Mouse (Mus musculus) liver, embryonic 16.5 days (tissue): ENCODE measurements around the gene Nags. TPM values are rescaled to one million over a fixed set of nuclear protein-coding genes. Genes with fewer than 3 reads are reported as not detected.

Experiments used
- ATAC-seq: fragments of 200-750 bp; cut with Nextera tagmentation; 2 replicates; pipeline ENCODE4 v1.8.0; 2017; ENCODE audit warnings: low read depth, mild to moderate bottlenecking, moderate number of reproducible peaks, moderate library complexity
- H3K27ac ChIP-seq: fragments of 300-500 bp; sonication (generic); 2 replicates; pipeline ENCODE4 v1.5.1; 2014; ENCODE audit warnings: mild to moderate bottlenecking, low read length
- H3K27me3 ChIP-seq: fragments of 300-500 bp; sonication (generic); 2 replicates; pipeline ENCODE4 v1.6.1; 2014; ENCODE audit warnings: low read depth, low read length, mixed read lengths; ENCODE audit not compliant: control insufficient read depth, insufficient read depth
- H3K36me3 ChIP-seq: fragments of 300-500 bp; sonication (generic); 2 replicates; pipeline ENCODE4 v1.6.1; 2014; ENCODE audit warnings: mild to moderate bottlenecking; ENCODE audit not compliant: control insufficient read depth, insufficient read depth
- H3K4me1 ChIP-seq: fragments of 300-500 bp; sonication (generic); 2 replicates; pipeline ENCODE4 v1.6.1; 2014; ENCODE audit warnings: low read depth, low read length, mixed read lengths; ENCODE audit not compliant: control insufficient read depth
- H3K4me2 ChIP-seq: fragments of 300-500 bp; sonication (generic); 2 replicates; pipeline ENCODE4 v1.6.1; 2014; ENCODE audit warnings: low read depth, low read length, mixed read lengths
- H3K4me3 ChIP-seq: fragments of 300-500 bp; sonication (generic); 2 replicates; pipeline ENCODE4 v1.5.1; 2014; ENCODE audit warnings: low read depth, mild to moderate bottlenecking, low read length
- H3K9ac ChIP-seq: fragments of 300-500 bp; sonication (generic); 2 replicates; pipeline ENCODE4 v1.6.1; 2014; ENCODE audit warnings: low read depth, low read length
- H3K9me3 ChIP-seq: fragments of 300-500 bp; sonication (generic); replicated peaks from 2 replicates; pipeline ENCODE4 v1.6.1; 2016; ENCODE audit warnings: low read length; ENCODE audit not compliant: control insufficient read depth
- WGBS: fragments of 180-500 bp; shearing (Covaris S2); extraction: QIAGEN DNeasy Blood & Tissue Kit; methylation state at CpG from one replicate; pipeline ENCODE4 v1.1.7; 2014; ENCODE audit not compliant: insufficient replicate concordance; 5-methylcytosine and 5-hydroxymethylcytosine counted together
- polyA plus RNA-seq: library from polyadenylated mRNA; unstranded; fragments of >200 nt; fragmentation: Nextera tagmentation; extraction: Ambion mirVana; gene quantifications from 2 replicates; pipeline ENCODE4 v1.2.1, GENCODE M21; 2015

Gene Nags
- polyA plus RNA-seq, 1 experiment from 2014 or later, result 19.0 TPM

- Histone ChIP-seq H3K9ac (no peak overlapping the region), H3K27ac (no peak overlapping the region), H3K4me3 (no peak overlapping the region), H3K27me3 (no peaks in the 10 kb centered on the region), H3K36me3 (peaks cover 11% of the 10 kb centered on the region), H3K4me2 (no peak overlapping the region), H3K9me3 (no peaks in the 10 kb centered on the region), H3K4me1 (peaks cover 13% of the 10 kb centered on the region)
- WGBS, result 63% methylated on average over 5 of the region's 5 CpGs
- 0 out of 2 replicates have a peak, but pooled peaks have one; percentile 41 for ATAC-seq
These were observed 23.4 kb downstream of the Nags start for GRCm38 (mm10) chr11:102168689-102169088.

GRCm38 (mm10) chr11:102179836-102180235 lies 34.5 kb downstream of the Nags start:
- H3K27ac ChIP-seq, result no peak overlapping the region
- no peak for ATAC-seq
- H3K9ac ChIP-seq, result no peak overlapping the region
- peaks cover 11% of the 10 kb centered on the region for H3K4me1 ChIP-seq
- no peaks in the 10 kb centered on the region for H3K27me3 ChIP-seq
- H3K4me3 ChIP-seq, result no peak overlapping the region
- no peaks in the 10 kb centered on the region for H3K9me3 ChIP-seq
- no peak overlapping the region for H3K4me2 ChIP-seq
- H3K36me3 ChIP-seq, result peaks cover 11% of the 10 kb centered on the region

GRCm38 (mm10) chr11:102184253-102184645 lies 38.9 kb downstream of the Nags start:
- Histone ChIP-seq H3K4me3 (peak overlapping the region; percentile 91), H3K27ac (peak overlapping the region; percentile 90), H3K9ac (peak overlapping the region; percentile 94), H3K4me1 (peaks cover 17% of the 10 kb centered on the region), H3K27me3 (no peaks in the 10 kb centered on the region), H3K9me3 (no peaks in the 10 kb centered on the region), H3K4me2 (peak overlapping the region; percentile 86), H3K36me3 (peaks cover 10% of the 10 kb centered on the region)
- no peak for ATAC-seq
- 5% methylated on average over 7 of the region's 7 CpGs for WGBS

DNA sequence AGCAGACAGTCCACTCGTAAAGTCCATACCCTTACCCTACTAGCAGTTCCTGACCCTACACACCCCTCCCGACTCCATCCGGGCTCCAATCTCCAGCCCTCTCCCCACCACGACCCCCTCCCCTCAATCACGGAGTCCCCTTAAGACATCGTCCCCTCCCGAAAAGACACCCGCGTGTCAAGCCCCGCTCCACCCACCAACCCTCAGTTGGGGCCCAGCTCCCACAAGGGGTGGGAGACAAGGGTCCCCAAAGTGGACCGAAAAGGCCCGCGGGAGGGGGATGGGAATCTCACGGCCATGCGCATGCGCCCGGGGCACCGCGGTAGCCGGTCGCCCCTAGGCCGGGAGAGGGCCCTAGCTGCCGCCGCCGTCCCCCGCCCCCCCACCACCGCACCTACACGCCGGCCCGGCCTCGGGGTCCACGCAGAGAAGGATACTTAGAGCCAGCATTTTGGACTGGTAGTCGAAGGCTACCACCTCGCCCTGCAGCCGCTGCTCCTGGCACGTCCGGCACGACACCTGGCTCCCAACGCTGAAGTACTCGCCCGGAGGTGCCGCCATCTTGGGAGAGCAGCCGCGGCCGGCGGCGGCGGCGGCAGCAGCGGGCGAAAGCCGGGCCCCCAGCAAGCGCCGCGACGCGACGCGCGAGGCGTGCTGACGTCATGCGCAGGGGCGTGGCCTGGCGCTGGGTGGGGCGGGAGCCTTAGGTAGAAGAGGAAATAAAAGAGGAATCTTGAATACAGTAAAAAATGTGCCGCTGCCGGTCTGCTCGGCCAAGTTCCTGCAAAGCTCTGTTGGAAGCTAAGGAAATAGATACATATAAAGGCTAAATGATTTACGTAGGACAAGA lies 39.6 kb downstream of the Nags start, which contains the start of gene Lsm12:
TSS of gene Lsm12 (minus strand) at position 651 of the 850 bp plus-strand sequence.
- peaks cover 8% of the 10 kb centered on the region; the same call in 1 of the 2 replicates for H3K36me3 ChIP-seq
- under 1% methylated on average over 70 of the region's 70 CpGs for WGBS
- H3K27ac ChIP-seq, result peak within 1 kb of the TSS; percentile 90
- H3K4me3 ChIP-seq, result peak within 1 kb of the TSS; percentile 91
- H3K9ac ChIP-seq, result peak within 1 kb of the TSS; percentile 94
- peak within 1 kb of the TSS; percentile 86 for H3K4me2 ChIP-seq
- H3K27me3 ChIP-seq, result no peaks in the 10 kb centered on the region
- ATAC-seq, result peak; percentile 86
- peaks cover 23% of the 10 kb centered on the region for H3K4me1 ChIP-seq
- H3K9me3 ChIP-seq, result no peaks in the 10 kb centered on the region

- peaks cover 8% of the 10 kb centered on the region; the same call in 1 of the 2 replicates for H3K36me3 ChIP-seq
- WGBS, result 42% methylated on average over 3 of the region's 3 CpGs
- ATAC-seq, result no peak
- H3K9me3 ChIP-seq, result no peaks in the 10 kb centered on the region
- H3K4me2 ChIP-seq, result peak overlapping the region; percentile 86
- H3K27me3 ChIP-seq, result no peaks in the 10 kb centered on the region
- no peak overlapping the region for H3K27ac ChIP-seq
- H3K4me1 ChIP-seq, result peaks cover 31% of the 10 kb centered on the region
- H3K4me3 ChIP-seq, result peak overlapping the region; percentile 91
- H3K9ac ChIP-seq, result no peak overlapping the region
These were observed 40.4 kb downstream of the Nags start for GRCm38 (mm10) chr11:102185677-102186076.

- no peaks in the 10 kb centered on the region for H3K9me3 ChIP-seq
- H3K36me3 ChIP-seq, result peaks cover 6% of the 10 kb centered on the region; the same call in 1 of the 2 replicates
- H3K9ac ChIP-seq, result no peak overlapping the region
- H3K4me3 ChIP-seq, result no peak overlapping the region
- H3K4me2 ChIP-seq, result no peak overlapping the region
- 61% methylated on average over 1 of the region's 1 CpGs for WGBS
- no peak overlapping the region for H3K27ac ChIP-seq
- H3K27me3 ChIP-seq, result no peaks in the 10 kb centered on the region
- ATAC-seq, result no peak
- H3K4me1 ChIP-seq, result peaks cover 36% of the 10 kb centered on the region
These were observed 40.9 kb downstream of the Nags start for GRCm38 (mm10) chr11:102186235-102186634.

- no peak for ATAC-seq
- Histone ChIP-seq H3K27ac (no peak overlapping the region), H3K9ac (no peak overlapping the region), H3K9me3 (no peaks in the 10 kb centered on the region), H3K27me3 (no peaks in the 10 kb centered on the region), H3K4me3 (peak overlapping the region; percentile 62; the same call in 1 of the 2 replicates), H3K4me1 (peaks cover 28% of the 10 kb centered on the region), H3K36me3 (no peaks in the 10 kb centered on the region), H3K4me2 (peak overlapping the region; percentile 89)
- WGBS, result 50% methylated on average over 6 of the region's 6 CpGs
These were observed 43.7 kb downstream of the Nags start for GRCm38 (mm10) chr11:102188980-102189379.

DNA sequence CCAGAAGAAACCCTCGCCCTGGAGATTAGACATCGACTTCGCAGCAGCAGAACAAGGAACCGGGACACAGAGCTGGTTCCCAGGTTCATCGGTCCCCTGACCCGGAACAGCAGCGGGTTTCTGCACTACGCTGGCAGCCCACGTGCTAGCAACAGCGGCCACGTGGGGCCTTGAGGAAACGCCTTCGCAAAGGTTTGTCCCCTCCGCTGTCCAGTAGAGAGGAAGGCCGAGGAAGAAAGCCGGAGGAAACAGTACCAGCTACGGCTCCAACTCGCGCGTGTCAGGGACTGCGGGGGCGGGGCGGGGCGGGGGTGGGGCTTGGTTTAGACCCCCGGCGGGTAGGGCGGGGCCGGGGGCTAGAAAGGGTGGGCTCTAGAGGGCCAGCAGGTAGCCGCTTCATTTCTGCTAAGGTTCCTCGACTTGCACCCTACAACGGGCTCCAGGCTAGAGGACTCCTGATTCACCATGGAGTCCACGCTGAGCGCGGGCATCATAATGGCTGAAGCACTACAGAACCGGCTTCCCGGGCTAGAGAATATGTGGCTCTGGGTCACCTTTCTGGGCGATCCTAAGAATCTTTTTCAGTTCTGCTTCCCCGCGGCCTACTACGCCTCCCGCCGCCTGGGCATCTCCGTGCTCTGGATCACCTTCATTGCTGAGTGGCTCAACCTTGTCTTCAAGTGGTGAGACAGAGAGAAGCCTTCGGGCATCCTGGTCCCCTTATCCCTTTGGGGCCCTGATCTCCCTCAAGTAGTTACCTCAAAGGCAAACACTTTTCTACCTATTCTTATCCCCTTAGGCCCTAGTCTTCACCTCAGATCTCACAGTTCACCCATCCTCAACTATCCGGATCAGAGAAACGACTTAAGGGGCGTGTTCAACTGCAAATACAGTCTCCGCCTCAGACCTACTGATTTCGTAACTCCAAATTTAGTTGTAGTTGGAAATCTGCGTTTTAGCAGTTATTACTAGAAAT lies 44.4 kb downstream of the Nags start, which contains the start of gene G6pc3:
TSS of gene G6pc3 (plus strand) at position 160 of the 976 bp plus-strand sequence.
- Histone ChIP-seq H3K4me3 (peak within 1 kb of the TSS; percentile 62), H3K9ac (peak within 1 kb of the TSS; percentile 62), H3K4me1 (peaks cover 25% of the 10 kb centered on the region), H3K9me3 (no peaks in the 10 kb centered on the region), H3K36me3 (no peaks in the 10 kb centered on the region), H3K27me3 (no peaks in the 10 kb centered on the region), H3K27ac (peak within 1 kb of the TSS; percentile 37; the same call in 1 of the 2 replicates), H3K4me2 (peak within 1 kb of the TSS; percentile 89)
- peak; percentile 65 for ATAC-seq
- 1% methylated on average over 50 of the region's 50 CpGs for WGBS
